Mouse (Mus musculus): Measurements from ENCODE around the gene Pik3r1. TPM values are rescaled to one million over a fixed set of nuclear protein-coding genes. Genes with fewer than 3 reads are reported as not detected.

Gene Pik3r1
- total RNA-seq, 2 experiments from 2014 or later = 41.3 to 52.1 TPM

- intact Hi-C loops (cut with DNase I) = loop anchor here (10.0 kb wide), 2 partner anchors 264 to 784 kb away; no protein-coding TSS in a partner anchor
- TF ChIP-seq CTCF (IDR thresholded peaks at IDR 0.05) = no peak
- peak overlapping the region; percentile 68 for H3K27ac ChIP-seq
These were observed 37.7 kb downstream of the Pik3r1 start for GRCm38 (mm10) chr13:101730351-101730750.

GRCm38 (mm10) chr13:101729248-101730055, 38.6 kb downstream of the Pik3r1 start:
- intact Hi-C loops (cut with DNase I) = loop anchor here (2.0 to 10.0 kb wide), 3 partner anchors 265 to 915 kb away; no protein-coding TSS in a partner anchor
- Histone ChIP-seq H3K27ac (peak overlapping the region; percentile 77), H3K4me3 (no peak overlapping the region)
- no peak for DNase-seq
- TF ChIP-seq CTCF (IDR thresholded peaks at IDR 0.05) = no peak

More at GRCm38 (mm10) chr13:101730351-101730750, 37.7 kb downstream of the Pik3r1 start:
- no peak overlapping the region for H3K4me3 ChIP-seq
- no peak for DNase-seq

- intact Hi-C loops (cut with DNase I) = loop anchor here (2.0 kb wide), 1 partner anchor 916 kb away; no protein-coding TSS in a partner anchor
- no peak overlapping the region for H3K4me3 ChIP-seq
- peak overlapping the region; percentile 77 for H3K27ac ChIP-seq
- DNase-seq = peak; percentile 56
- peak; percentile 61 for TF ChIP-seq CTCF (IDR thresholded peaks at IDR 0.05)
These were observed 39.2 kb downstream of the Pik3r1 start for GRCm38 (mm10) chr13:101728816-101729215.

- H3K4me3 ChIP-seq = no peak overlapping the region
- intact Hi-C loops (cut with DNase I) = loop anchor here (2.0 kb wide), 1 partner anchor 917 kb away; no protein-coding TSS in a partner anchor
- no peak for TF ChIP-seq CTCF (IDR thresholded peaks at IDR 0.05)
- peak overlapping the region; percentile 77 for H3K27ac ChIP-seq
- DNase-seq = no peak
These were observed 39.7 kb downstream of the Pik3r1 start for GRCm38 (mm10) chr13:101728300-101728699.

GRCm38 (mm10) chr13:101727837-101728236, 40.2 kb downstream of the Pik3r1 start:
- Histone ChIP-seq H3K27ac (peak overlapping the region; percentile 77), H3K4me3 (no peak overlapping the region)
- intact Hi-C loops (cut with DNase I) = loop anchor here (2.0 kb wide), 1 partner anchor 917 kb away; no protein-coding TSS in a partner anchor
- TF ChIP-seq CTCF (IDR thresholded peaks at IDR 0.05) = no peak
- DNase-seq = peak; percentile 43

GRCm38 (mm10) chr13:101726922-101727321, 41.1 kb downstream of the Pik3r1 start:
- DNase-seq = no peak
- H3K27ac ChIP-seq = peak overlapping the region; percentile 77
- intact Hi-C loops (cut with DNase I) = no loop called here

GRCm38 (mm10) chr13:101721901-101722595, 46.0 kb downstream of the Pik3r1 start:
- DNase-seq = peak; percentile 51
- Histone ChIP-seq H3K4me3 (peak overlapping the region; percentile 17), H3K27ac (peak overlapping the region; percentile 72)
- intact Hi-C loops (cut with DNase I) = no loop called here
- no peak for TF ChIP-seq CTCF (IDR thresholded peaks at IDR 0.05)

More at GRCm38 (mm10) chr13:101726922-101727321, 41.1 kb downstream of the Pik3r1 start:
- TF ChIP-seq CTCF (IDR thresholded peaks at IDR 0.05) = no peak
- no peak overlapping the region for H3K4me3 ChIP-seq

GRCm38 (mm10) chr13:101721154-101721553, 46.9 kb downstream of the Pik3r1 start:
- Histone ChIP-seq H3K4me3 (no peak overlapping the region), H3K27ac (no peak overlapping the region)
- no peak for DNase-seq
- intact Hi-C loops (cut with DNase I) = no loop called here
- no peak for TF ChIP-seq CTCF (IDR thresholded peaks at IDR 0.05)

GRCm38 (mm10) chr13:101719312-101719870, 48.6 kb downstream of the Pik3r1 start:
- DNase-seq = peak; percentile 84
- peak; percentile 89 for TF ChIP-seq CTCF (IDR thresholded peaks at IDR 0.05)
- H3K27ac ChIP-seq = peak overlapping the region; percentile 84
- H3K4me3 ChIP-seq = peak overlapping the region; percentile 62
- intact Hi-C loops (cut with DNase I) = no loop called here

GRCm38 (mm10) chr13:101718744-101719143, 49.3 kb downstream of the Pik3r1 start:
- intact Hi-C loops (cut with DNase I) = no loop called here
- no peak for DNase-seq
- H3K4me3 ChIP-seq = peak overlapping the region; percentile 62
- peak overlapping the region; percentile 84 for H3K27ac ChIP-seq
- TF ChIP-seq CTCF (IDR thresholded peaks at IDR 0.05) = no peak

GRCm38 (mm10) chr13:101717836-101718235, 50.2 kb downstream of the Pik3r1 start:
- TF ChIP-seq CTCF (IDR thresholded peaks at IDR 0.05) = no peak
- intact Hi-C loops (cut with DNase I) = no loop called here
- no peak for DNase-seq
- Histone ChIP-seq H3K4me3 (no peak overlapping the region), H3K27ac (peak overlapping the region; percentile 84)

GRCm38 (mm10) chr13:101713429-101714088, 54.5 kb downstream of the Pik3r1 start:
- no peak for DNase-seq
- no peak for TF ChIP-seq CTCF (IDR thresholded peaks at IDR 0.05)
- H3K4me3 ChIP-seq = peak overlapping the region; percentile 45

More at GRCm38 (mm10) chr13:101713429-101714088, 54.5 kb downstream of the Pik3r1 start:
- peak overlapping the region; percentile 74 for H3K27ac ChIP-seq
- intact Hi-C loops (cut with DNase I) = no loop called here
